Mouse (Mus musculus): ENCODE data around the gene Nek10.

- TF ChIP-seq EP300 (IDR thresholded peaks at IDR 0.05) (no peak), CTCF (IDR thresholded peaks at IDR 0.05) (no peak)
Observed at GRCm38 (mm10) chr14:14893932-14894652, 90.9 kb downstream of the Nek10 start.

Measured in lung, postnatal 0 days (tissue).